Mouse (Mus musculus): ENCODE measurements at regions not wholly inside any gene's neighbourhood (a gene's known extent, or its start where the extent isn't known, plus 50 kb on each side); places are given as distances from the start of the nearest gene placed in this dataset.

DNA sequence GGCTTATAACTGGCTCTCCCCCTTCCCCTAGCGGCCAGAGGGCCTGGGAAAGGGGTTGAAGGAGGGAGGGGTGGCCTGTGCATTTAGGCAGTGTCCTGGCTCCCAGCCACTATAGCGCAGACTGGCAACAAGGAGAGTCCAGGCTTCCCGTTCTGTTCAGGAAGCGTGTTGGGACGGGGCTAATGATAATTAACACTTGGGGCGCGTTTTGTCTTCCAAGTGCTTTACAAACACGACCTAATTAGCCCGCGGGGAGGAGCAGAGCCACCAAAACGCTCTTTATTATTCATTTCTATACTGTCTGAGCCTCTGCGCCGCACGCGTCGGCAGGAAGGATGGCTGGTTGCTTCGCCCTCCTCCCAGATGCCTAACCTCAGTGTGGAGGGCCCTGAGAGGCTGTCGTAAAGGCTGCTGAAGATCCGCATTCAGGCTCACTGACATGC is 123.0 kb upstream of the 4931429L15Rik start:
- H3ac ChIP-seq (ENCODE audit: control insufficient read depth, insufficient read length): no peak overlapping the region
- no peak overlapping the region for H3K4me3 ChIP-seq
- H3K4me2 ChIP-seq (ENCODE audit: low read depth): no peak overlapping the region
- H3K79me2 ChIP-seq (ENCODE audit: control insufficient read depth, insufficient read depth): no peaks in the 10 kb centered on the region
- peaks cover 39% of the 10 kb centered on the region for H3K27me3 ChIP-seq (ENCODE audit: control insufficient read depth, insufficient read depth, insufficient read length)
- no peaks in the 10 kb centered on the region for H3K36me3 ChIP-seq (ENCODE audit: control insufficient read depth, insufficient read depth)
- TF ChIP-seq CEBPB (IDR thresholded peaks at IDR 0.05; ENCODE audit: insufficient read depth, poor library complexity, severe bottlenecking) (no peak), POLR2AphosphoS2 (IDR thresholded peaks at IDR 0.05; ENCODE audit: insufficient read length, low read depth) (no peak), TCF12 (IDR thresholded peaks at IDR 0.05; ENCODE audit: insufficient read depth, poor library complexity, severe bottlenecking) (no peak), MAX (IDR thresholded peaks at IDR 0.05; ENCODE audit: low read depth) (no peak), MYOD1 (IDR thresholded peaks at IDR 0.05; ENCODE audit: control insufficient read depth in 1 of 3, insufficient read length in 2 of 3, low read depth in 2 of 3) (no peak), USF1 (IDR thresholded peaks at IDR 0.05; ENCODE audit: low read depth) (no peak), POLR2A (IDR thresholded peaks at IDR 0.05; ENCODE audit: insufficient read length, low read depth) (no peak), MYOG (IDR thresholded peaks at IDR 0.05; ENCODE audit: control insufficient read depth in 1 of 3, insufficient read depth in 1 of 3, insufficient read length in 2 of 3, low read depth in 2 of 3) (no peak), REST (IDR thresholded peaks at IDR 0.05; ENCODE audit: insufficient read depth, insufficient read length) (no peak)

- no peaks in the 10 kb centered on the region for H3K79me2 ChIP-seq (ENCODE audit: control insufficient read depth, insufficient read depth)
- peaks cover 38% of the 10 kb centered on the region for H3K27me3 ChIP-seq (ENCODE audit: control insufficient read depth, insufficient read depth, insufficient read length)
- H3K4me2 ChIP-seq (ENCODE audit: low read depth): no peak overlapping the region
- H3K4me3 ChIP-seq: no peak overlapping the region
- no peak for TF ChIP-seq REST (IDR thresholded peaks at IDR 0.05; ENCODE audit: insufficient read depth, insufficient read length)
- no peak for TF ChIP-seq TCF12 (IDR thresholded peaks at IDR 0.05; ENCODE audit: insufficient read depth, poor library complexity, severe bottlenecking)
- TF ChIP-seq TCF3 (IDR thresholded peaks at IDR 0.05; ENCODE audit: insufficient read length, low read depth): no peak
- TF ChIP-seq POLR2AphosphoS2 (IDR thresholded peaks at IDR 0.05; ENCODE audit: insufficient read length, low read depth): no peak
- no peak for TF ChIP-seq MYOG (IDR thresholded peaks at IDR 0.05; ENCODE audit: control insufficient read depth in 1 of 3, insufficient read depth in 1 of 3, insufficient read length in 2 of 3, low read depth in 2 of 3)
- TF ChIP-seq E2F4 (IDR thresholded peaks at IDR 0.05; ENCODE audit: insufficient read depth): no peak
- no peak for TF ChIP-seq USF1 (IDR thresholded peaks at IDR 0.05; ENCODE audit: low read depth)
- no peak for TF ChIP-seq POLR2A (IDR thresholded peaks at IDR 0.05; ENCODE audit: insufficient read length, low read depth)
- TF ChIP-seq CEBPB (IDR thresholded peaks at IDR 0.05; ENCODE audit: insufficient read depth, poor library complexity, severe bottlenecking): no peak
- TF ChIP-seq MAX (IDR thresholded peaks at IDR 0.05; ENCODE audit: low read depth): no peak
- TF ChIP-seq SRF (IDR thresholded peaks at IDR 0.05; ENCODE audit: control insufficient read depth, insufficient read length, low read depth): no peak
- no peak for TF ChIP-seq MYOD1 (IDR thresholded peaks at IDR 0.05; ENCODE audit: control insufficient read depth in 1 of 3, insufficient read length in 2 of 3, low read depth in 2 of 3)
- no peak overlapping the region for H3ac ChIP-seq (ENCODE audit: control insufficient read depth, insufficient read length)
- no peaks in the 10 kb centered on the region for H3K36me3 ChIP-seq (ENCODE audit: control insufficient read depth, insufficient read depth)
These were observed 120.4 kb upstream of the 4931429L15Rik start for GRCm38 (mm10) chr9:46440226-46440625.

DNA sequence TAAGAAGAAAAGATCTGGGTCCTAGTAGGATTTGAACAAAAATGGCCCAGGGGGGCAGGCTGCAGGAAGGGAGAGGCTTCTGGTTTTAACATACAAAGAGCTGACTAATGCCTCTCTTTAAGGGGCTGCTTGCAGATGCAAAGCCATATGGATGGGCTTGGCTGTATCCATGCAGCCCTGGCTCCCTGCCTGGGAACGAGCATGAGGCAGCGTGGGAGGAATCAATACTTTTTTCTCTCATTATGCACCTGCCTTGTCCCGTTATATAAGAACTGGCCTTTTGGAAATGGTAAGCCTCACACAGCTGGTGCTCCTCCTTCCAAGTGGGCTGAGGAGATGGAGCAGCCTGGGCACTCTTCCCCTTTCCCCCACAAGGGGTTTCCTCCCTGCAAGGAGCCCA is 114.9 kb upstream of the 4931429L15Rik start:
- Histone ChIP-seq H3K36me3 (ENCODE audit: control insufficient read depth, insufficient read depth) (no peaks in the 10 kb centered on the region), H3K27me3 (ENCODE audit: control insufficient read depth, insufficient read depth, insufficient read length) (no peaks in the 10 kb centered on the region), H3K79me2 (ENCODE audit: control insufficient read depth, insufficient read depth) (no peaks in the 10 kb centered on the region), H3K4me2 (ENCODE audit: low read depth) (no peak overlapping the region), H3K4me3 (no peak overlapping the region), H3ac (ENCODE audit: control insufficient read depth, insufficient read length) (no peak overlapping the region)
- TF ChIP-seq E2F4 (IDR thresholded peaks at IDR 0.05; ENCODE audit: insufficient read depth) (no peak), TCF12 (IDR thresholded peaks at IDR 0.05; ENCODE audit: insufficient read depth, poor library complexity, severe bottlenecking) (no peak), TCF3 (IDR thresholded peaks at IDR 0.05; ENCODE audit: insufficient read length, low read depth) (no peak), REST (IDR thresholded peaks at IDR 0.05; ENCODE audit: insufficient read depth, insufficient read length) (no peak)

DNA sequence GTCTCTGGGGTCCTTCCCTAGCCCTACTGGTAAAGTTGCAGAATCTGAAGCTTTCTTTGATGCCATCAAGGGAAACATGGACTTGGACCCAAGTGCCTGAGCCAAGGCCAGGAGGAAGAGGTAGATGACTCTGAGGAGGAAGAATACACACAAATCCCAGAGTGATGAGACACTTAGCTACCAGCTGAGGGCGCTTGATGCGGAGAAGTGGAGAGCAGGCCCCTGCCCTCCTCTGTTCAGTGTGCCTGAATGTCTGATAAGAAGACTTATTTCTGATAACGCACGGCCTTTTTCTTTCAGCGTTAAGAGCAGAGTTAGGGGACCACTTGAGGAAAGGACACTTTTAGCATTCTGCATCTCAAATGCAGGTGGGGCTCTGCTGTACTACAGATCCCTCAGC is 113.9 kb upstream of the 4931429L15Rik start:
- Histone ChIP-seq H3K36me3 (ENCODE audit: control insufficient read depth, insufficient read depth) (no peaks in the 10 kb centered on the region), H3ac (ENCODE audit: control insufficient read depth, insufficient read length) (no peak overlapping the region), H3K27me3 (ENCODE audit: control insufficient read depth, insufficient read depth, insufficient read length) (no peaks in the 10 kb centered on the region), H3K79me2 (ENCODE audit: control insufficient read depth, insufficient read depth) (no peaks in the 10 kb centered on the region), H3K4me3 (no peak overlapping the region), H3K4me2 (ENCODE audit: low read depth) (no peak overlapping the region)
- TF ChIP-seq POLR2AphosphoS2 (IDR thresholded peaks at IDR 0.05; ENCODE audit: insufficient read length, low read depth): no peak
- TF ChIP-seq CEBPB (IDR thresholded peaks at IDR 0.05; ENCODE audit: insufficient read depth, poor library complexity, severe bottlenecking): no peak
- no peak for TF ChIP-seq MYOG (IDR thresholded peaks at IDR 0.05; ENCODE audit: control insufficient read depth in 1 of 3, insufficient read depth in 1 of 3, insufficient read length in 2 of 3, low read depth in 2 of 3)
- TF ChIP-seq MYOD1 (IDR thresholded peaks at IDR 0.05; ENCODE audit: control insufficient read depth in 1 of 3, insufficient read length in 2 of 3, low read depth in 2 of 3): no peak
- no peak for TF ChIP-seq USF1 (IDR thresholded peaks at IDR 0.05; ENCODE audit: low read depth)
- TF ChIP-seq POLR2A (IDR thresholded peaks at IDR 0.05; ENCODE audit: insufficient read length, low read depth): no peak
- no peak for TF ChIP-seq TCF12 (IDR thresholded peaks at IDR 0.05; ENCODE audit: insufficient read depth, poor library complexity, severe bottlenecking)
- no peak for TF ChIP-seq REST (IDR thresholded peaks at IDR 0.05; ENCODE audit: insufficient read depth, insufficient read length)
- TF ChIP-seq TCF3 (IDR thresholded peaks at IDR 0.05; ENCODE audit: insufficient read length, low read depth): no peak
- no peak for TF ChIP-seq MAX (IDR thresholded peaks at IDR 0.05; ENCODE audit: low read depth)
- no peak for TF ChIP-seq E2F4 (IDR thresholded peaks at IDR 0.05; ENCODE audit: insufficient read depth)
- no peak for TF ChIP-seq SRF (IDR thresholded peaks at IDR 0.05; ENCODE audit: control insufficient read depth, insufficient read length, low read depth)

- Histone ChIP-seq H3K4me2 (ENCODE audit: low read depth) (no peak overlapping the region), H3K36me3 (ENCODE audit: control insufficient read depth, insufficient read depth) (no peaks in the 10 kb centered on the region), H3ac (ENCODE audit: control insufficient read depth, insufficient read length) (no peak overlapping the region), H3K79me2 (ENCODE audit: control insufficient read depth, insufficient read depth) (no peaks in the 10 kb centered on the region), H3K27me3 (ENCODE audit: control insufficient read depth, insufficient read depth, insufficient read length) (no peaks in the 10 kb centered on the region), H3K4me3 (no peak overlapping the region)
- TF ChIP-seq POLR2A (IDR thresholded peaks at IDR 0.05; ENCODE audit: insufficient read length, low read depth) (no peak), MYOG (IDR thresholded peaks at IDR 0.05; ENCODE audit: control insufficient read depth in 1 of 3, insufficient read depth in 1 of 3, insufficient read length in 2 of 3, low read depth in 2 of 3) (no peak), MYOD1 (IDR thresholded peaks at IDR 0.05; ENCODE audit: control insufficient read depth in 1 of 3, insufficient read length in 2 of 3, low read depth in 2 of 3) (no peak), TCF3 (IDR thresholded peaks at IDR 0.05; ENCODE audit: insufficient read length, low read depth) (no peak), USF1 (IDR thresholded peaks at IDR 0.05; ENCODE audit: low read depth) (no peak), E2F4 (IDR thresholded peaks at IDR 0.05; ENCODE audit: insufficient read depth) (no peak), POLR2AphosphoS2 (IDR thresholded peaks at IDR 0.05; ENCODE audit: insufficient read length, low read depth) (no peak), CEBPB (IDR thresholded peaks at IDR 0.05; ENCODE audit: insufficient read depth, poor library complexity, severe bottlenecking) (no peak), TCF12 (IDR thresholded peaks at IDR 0.05; ENCODE audit: insufficient read depth, poor library complexity, severe bottlenecking) (no peak), SRF (IDR thresholded peaks at IDR 0.05; ENCODE audit: control insufficient read depth, insufficient read length, low read depth) (no peak), REST (IDR thresholded peaks at IDR 0.05; ENCODE audit: insufficient read depth, insufficient read length) (no peak), MAX (IDR thresholded peaks at IDR 0.05; ENCODE audit: low read depth) (no peak)
These were observed 111.3 kb upstream of the 4931429L15Rik start for GRCm38 (mm10) chr9:46431053-46431452.
